ENCODE assay signal across 24 mouse cellular contexts in the genomic region with DNA sequence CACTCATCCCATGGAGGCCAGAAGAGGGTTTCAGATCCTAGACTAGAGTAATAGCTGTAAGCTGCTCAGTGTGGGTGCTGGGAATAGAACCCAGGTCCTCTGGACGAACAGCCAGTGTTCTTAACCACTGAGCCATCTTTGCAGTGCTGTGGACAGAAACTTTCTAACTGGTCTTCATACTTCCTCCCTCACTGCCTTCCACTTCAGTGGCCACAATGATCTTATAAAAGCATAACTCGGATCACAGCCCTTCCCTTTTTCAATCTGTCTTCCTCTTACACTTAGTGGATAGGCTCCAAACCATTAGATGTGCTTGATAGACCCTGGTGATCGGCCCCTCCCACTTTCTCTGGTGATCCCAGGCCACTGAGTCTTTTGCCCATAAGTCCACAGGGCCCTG. TPM values are rescaled to one million over a fixed set of nuclear protein-coding genes. Genes with fewer than 3 reads are reported as not detected.
DNase-seq lines count a peak whose midpoint lies in the region; ATAC-seq and TF ChIP-seq lines count a peak whose summit lies in the region.
"Had no signal": no experiment of that assay in that cellular context is flagged by ENCODE, and none has a peak within 500 bp of the region (broad histone marks: within the 10 kb centered on the region; RNA-seq: fewer than 3 reads in every experiment).

No protein-coding gene starts in this region.

- WGBS in hindbrain, embryonic 10.5 days: 81% methylated on average over 3 of the region's 3 CpGs
- 84% methylated on average over 3 of the region's 3 CpGs for WGBS in hindbrain, embryonic 14.5 days
- WGBS in small intestine, adult 2 months: 45% methylated on average over 3 of the region's 3 CpGs

- H3K4me2 ChIP-seq in hindbrain, embryonic 14.5 days (replicated peaks): no peak overlapping the region
- H3K4me2 ChIP-seq: forebrain, embryonic 13.5 days; heart, embryonic 11.5 days; heart, embryonic 15.5 days had no signal

- H3K4me3 ChIP-seq in hindbrain, embryonic 10.5 days: no peak overlapping the region
- no peak overlapping the region for H3K4me3 ChIP-seq in hindbrain, embryonic 14.5 days (replicated peaks; ENCODE audit: low read length)
- H3K4me3 ChIP-seq in small intestine, adult 2 months (ENCODE audit: low read depth, low read length): no peak overlapping the region
- H3K4me3 ChIP-seq: embryonic facial prominence, embryonic 10.5 days; forebrain, embryonic 13.5 days; gastrocnemius, adult 2 months; heart, embryonic 15.5 days had no signal

- DNase-seq in hindbrain, embryonic 10.5 days (ENCODE audit: low spot score): no peak
- no peak for DNase-seq in hindbrain, embryonic 14.5 days (ENCODE audit: low spot score)
- peak; percentile 77 for DNase-seq in MEL-GATA-1-ER (ENCODE audit: extremely low read depth, low read depth)
- no peak for DNase-seq in cerebellum, adult 9-11 months
- no peak for DNase-seq in layer of hippocampus, postnatal 10 days (ENCODE audit: low spot score in 2 of 2)
- no peak for DNase-seq in adrenal gland, adult (ENCODE audit: inconsistent age in 2 of 2, low spot score in 1 of 2)
- DNase-seq: adrenal gland, postnatal 14 days; cerebellum, adult 2 months; cerebellum, postnatal 14 days; gastrocnemius, adult 2 months; gastrocnemius, postnatal 25 days; heart, adult 18-20 months; heart, postnatal 14 days had no signal

- H3K9ac ChIP-seq in hindbrain, embryonic 14.5 days: no peak overlapping the region
- H3K9ac ChIP-seq: forebrain, embryonic 13.5 days; heart, embryonic 15.5 days had no signal

- peaks cover 16% of the 10 kb centered on the region; the same call in 1 of the 2 replicates for H3K27me3 ChIP-seq in hindbrain, embryonic 10.5 days (ENCODE audit: insufficient read depth, poor library complexity, severe bottlenecking)
- H3K27me3 ChIP-seq in hindbrain, embryonic 14.5 days (ENCODE audit: control insufficient read depth, insufficient read depth, low read length): no peaks in the 10 kb centered on the region
- H3K27me3 ChIP-seq in small intestine, adult 2 months (ENCODE audit: control insufficient read depth, insufficient read depth, low read length): no peaks in the 10 kb centered on the region

- no peak for ATAC-seq in hindbrain, embryonic 14.5 days (ENCODE audit: low FRiP score)
- ATAC-seq in megakaryocyte, adult 5-6 weeks (ENCODE audit: poor library complexity, severe bottlenecking): peak; percentile 69
- ATAC-seq: forebrain, embryonic 13.5 days; hindbrain, embryonic 16.5 days; inflammation-experienced regulatory T-cells, adult 6 months; intestine, postnatal 0 days had no signal

- H3K9me3 ChIP-seq in hindbrain, embryonic 10.5 days: no peaks in the 10 kb centered on the region
- no peaks in the 10 kb centered on the region for H3K9me3 ChIP-seq in hindbrain, embryonic 14.5 days (ENCODE audit: control insufficient read depth, low read length)
- H3K9me3 ChIP-seq: embryonic facial prominence, embryonic 10.5 days; forebrain, embryonic 13.5 days; heart, embryonic 15.5 days had no signal

- peak overlapping the region; percentile 59 for H3K27ac ChIP-seq in hindbrain, embryonic 10.5 days
- H3K27ac ChIP-seq in hindbrain, embryonic 14.5 days: no peak overlapping the region
- peak overlapping the region; percentile 48; the same call in 1 of the 2 replicates for H3K27ac ChIP-seq in small intestine, adult 2 months (ENCODE audit: insufficient read depth, low read depth, low read length)
- H3K27ac ChIP-seq: embryonic facial prominence, embryonic 10.5 days; forebrain, embryonic 13.5 days; gastrocnemius, adult 2 months; heart, embryonic 15.5 days had no signal

- H3K36me3 ChIP-seq in hindbrain, embryonic 10.5 days: no peaks in the 10 kb centered on the region
- H3K36me3 ChIP-seq in hindbrain, embryonic 14.5 days (replicated peaks; ENCODE audit: control insufficient read depth, insufficient read depth): no peaks in the 10 kb centered on the region
- H3K36me3 ChIP-seq in small intestine, adult 2 months (ENCODE audit: control insufficient read depth, insufficient read depth, low read length): no peaks in the 10 kb centered on the region
- H3K36me3 ChIP-seq: embryonic facial prominence, embryonic 10.5 days; heart, embryonic 15.5 days had no signal

- TF ChIP-seq CTCF in small intestine, adult 2 months (IDR thresholded peaks at IDR 0.05; ENCODE audit: extremely low read depth, insufficient read length, insufficient replicate concordance, low read depth, low read length): no peak

- H3K4me1 ChIP-seq in hindbrain, embryonic 10.5 days (replicated peaks): peaks cover 23% of the 10 kb centered on the region
- no peaks in the 10 kb centered on the region for H3K4me1 ChIP-seq in hindbrain, embryonic 14.5 days (replicated peaks; ENCODE audit: control insufficient read depth, insufficient read depth, low read length)
- H3K4me1 ChIP-seq in small intestine, adult 2 months (ENCODE audit: control insufficient read depth, insufficient read depth, insufficient read length, low read length): peaks cover 28% of the 10 kb centered on the region
- H3K4me1 ChIP-seq: forebrain, embryonic 13.5 days; heart, embryonic 15.5 days had no signal

- TF ChIP-seq POLR2A in small intestine, adult 2 months (IDR thresholded peaks at IDR 0.05; ENCODE audit: low read depth, low read length): no peak

RNA-seq across cellular contexts. Expression of gene Dcst2, which starts 1.5 kb away (rescaled TPM):
- 0.34 TPM in 1 of 2 replicates, not detected in the other for polyA plus RNA-seq in hindbrain, embryonic 10.5 days (2016; fragmentation: Nextera tagmentation; extraction: Ambion mirVana)
- polyA plus RNA-seq in hindbrain, embryonic 14.5 days (2014; fragmentation: Nextera tagmentation; extraction: Ambion mirVana): 0.12 and 0.21 TPM in 2 replicates
- not detected in 2 replicates for total RNA-seq in megakaryocyte, adult 5-6 weeks (2015)
- not detected in 2 replicates for total RNA-seq in megakaryocyte, adult 5-6 weeks (2017)
- 0.93 and 1.2 TPM in 2 replicates for polyA plus RNA-seq in small intestine, adult 2 months (2012; rRNA removed)
- total RNA-seq in layer of hippocampus, postnatal 10 days (2021): under 1 TPM; 0.51 to 0.71 TPM
- total RNA-seq: ES-E14; gastrocnemius, adult 2 months; gastrocnemius, postnatal 25 days; heart, adult 18-20 months; heart, postnatal 14 days had no signal
- polyA plus RNA-seq: embryonic facial prominence, embryonic 14.5 days; heart, embryonic 15.5 days had no signal

RNA-seq across cellular contexts. Expression of gene Dcst1, which starts 4.8 kb away (rescaled TPM):
- 0.09 and 0.33 TPM in 2 replicates for polyA plus RNA-seq in hindbrain, embryonic 10.5 days (2016; fragmentation: Nextera tagmentation; extraction: Ambion mirVana)
- polyA plus RNA-seq in hindbrain, embryonic 14.5 days (2014; fragmentation: Nextera tagmentation; extraction: Ambion mirVana): 0.43 and 1.1 TPM in 2 replicates
- total RNA-seq in megakaryocyte, adult 5-6 weeks (2015): 0.14 TPM in 1 of 2 replicates, not detected in the other
- not detected in 2 replicates for total RNA-seq in megakaryocyte, adult 5-6 weeks (2017)
- 2.0 and 9.1 TPM in 2 replicates for polyA plus RNA-seq in small intestine, adult 2 months (2012; rRNA removed)
- total RNA-seq in layer of hippocampus, postnatal 10 days (2021): under 1 TPM in 1 of 2 experiments, not detected in 1; 0.59 TPM
- total RNA-seq: gastrocnemius, adult 2 months; gastrocnemius, postnatal 25 days; heart, adult 18-20 months had no signal

RNA-seq across cellular contexts. Expression of gene Adam15, which starts 10.4 kb away (rescaled TPM):
- 36.4 and 38.1 TPM in 2 replicates for polyA plus RNA-seq in hindbrain, embryonic 10.5 days (2016; fragmentation: Nextera tagmentation; extraction: Ambion mirVana)
- 40.8 and 44.0 TPM in 2 replicates for polyA plus RNA-seq in hindbrain, embryonic 14.5 days (2014; fragmentation: Nextera tagmentation; extraction: Ambion mirVana)
- 107 and 135 TPM in 2 replicates for total RNA-seq in megakaryocyte, adult 5-6 weeks (2015)
- 100 and 124 TPM in 2 replicates for total RNA-seq in megakaryocyte, adult 5-6 weeks (2017)
- polyA plus RNA-seq in small intestine, adult 2 months (2012; rRNA removed): 48.9 and 70.7 TPM in 2 replicates
- total RNA-seq in layer of hippocampus, postnatal 10 days (2021): 100 to 1,000 TPM; 102 to 105 TPM

RNA-seq across cellular contexts. Expression of gene Efna4, which starts 22.4 kb away (rescaled TPM):
- polyA plus RNA-seq in hindbrain, embryonic 10.5 days (2016; fragmentation: Nextera tagmentation; extraction: Ambion mirVana): 22.4 and 23.2 TPM in 2 replicates
- 4.4 and 4.9 TPM in 2 replicates for polyA plus RNA-seq in hindbrain, embryonic 14.5 days (2014; fragmentation: Nextera tagmentation; extraction: Ambion mirVana)
- 0.16 and 0.33 TPM in 2 replicates for total RNA-seq in megakaryocyte, adult 5-6 weeks (2015)
- total RNA-seq in megakaryocyte, adult 5-6 weeks (2017): not detected in 2 replicates
- 11.6 and 20.0 TPM in 2 replicates for polyA plus RNA-seq in small intestine, adult 2 months (2012; rRNA removed)
- total RNA-seq in layer of hippocampus, postnatal 10 days (2021): 1 to 10 TPM; 2.7 to 3.4 TPM

RNA-seq across cellular contexts. Expression of gene Zbtb7b, which starts 34.3 kb away (rescaled TPM):
- 0.47 and 0.73 TPM in 2 replicates for polyA plus RNA-seq in hindbrain, embryonic 10.5 days (2016; fragmentation: Nextera tagmentation; extraction: Ambion mirVana)
- 0.46 and 1.1 TPM in 2 replicates for polyA plus RNA-seq in hindbrain, embryonic 14.5 days (2014; fragmentation: Nextera tagmentation; extraction: Ambion mirVana)
- total RNA-seq in megakaryocyte, adult 5-6 weeks (2015): 38.9 and 41.1 TPM in 2 replicates
- 63.8 and 71.3 TPM in 2 replicates for total RNA-seq in megakaryocyte, adult 5-6 weeks (2017)
- 97.8 and 262 TPM in 2 replicates for polyA plus RNA-seq in small intestine, adult 2 months (2012; rRNA removed)
- 1 to 10 TPM; 6.6 to 8.7 TPM for total RNA-seq in layer of hippocampus, postnatal 10 days (2021)
